Mouse (Mus musculus): Measurements from ENCODE around the gene Oma1. TPM values are rescaled to one million over a fixed set of nuclear protein-coding genes. Genes with fewer than 3 reads are reported as not detected.

Oma1 gene
- total and polyA plus RNA-seq, 3 experiments = 10.4 to 14.3 TPM; not detected in 1

GRCm38 (mm10) chr4:103390499-103390898 is 76.9 kb downstream of the Oma1 start:
- Histone ChIP-seq H3K4me3 (ENCODE audit: control insufficient read depth in 1 of 2, insufficient read depth in 1 of 2, low read depth in 2 of 2, low read length in 2 of 2) (no peak overlapping the region), H3K4me1 (ENCODE audit: control insufficient read depth in 1 of 2, insufficient read depth in 2 of 2, low read length in 2 of 2) (no peaks in the 10 kb centered on the region), H3K36me3 (ENCODE audit: control insufficient read depth in 1 of 2, insufficient read depth in 2 of 2, low read length in 2 of 2) (no peaks in the 10 kb centered on the region), H3K9me3 (replicated peaks; ENCODE audit: insufficient read depth, low read length) (no peaks in the 10 kb centered on the region), H3K27me3 (ENCODE audit: control insufficient read depth in 1 of 2, insufficient read depth in 2 of 2, low read length in 2 of 2) (no peaks in the 10 kb centered on the region), H3K9ac (ENCODE audit: control insufficient read depth, low read depth, low read length, poor library complexity, severe bottlenecking) (no peak overlapping the region), H3K27ac (ENCODE audit: control insufficient read depth, low read depth, low read length) (no peak overlapping the region), H3K79me2 (ENCODE audit: control insufficient read depth, insufficient read depth, low read length, poor library complexity) (no peaks in the 10 kb centered on the region)
- no peak for DNase-seq (ENCODE audit: low read depth, low spot score)
- TF ChIP-seq MAX (IDR thresholded peaks at IDR 0.05; ENCODE audit: low read length) (no peak), USF2 (IDR thresholded peaks at IDR 0.05; ENCODE audit: borderline replicate concordance in 1 of 2, insufficient read depth in 1 of 2, low read depth in 1 of 2, low read length in 2 of 2) (no peak), SIN3A (IDR thresholded peaks at IDR 0.05; ENCODE audit: low read length) (no peak), NELFE (IDR thresholded peaks at IDR 0.05; ENCODE audit: low read depth, low read length) (no peak), SMC3 (IDR thresholded peaks at IDR 0.05; ENCODE audit: low read depth, low read length) (no peak), MAFK (IDR thresholded peaks at IDR 0.05; ENCODE audit: borderline replicate concordance, low read depth, low read length) (no peak), ELF1 (IDR thresholded peaks at IDR 0.05; ENCODE audit: low read depth, low read length) (no peak), ZMIZ1 (IDR thresholded peaks at IDR 0.05; ENCODE audit: low read depth, low read length) (no peak), RAD21 (IDR thresholded peaks at IDR 0.05; ENCODE audit: low read depth, low read length) (no peak), MYC (IDR thresholded peaks at IDR 0.05; ENCODE audit: low read depth, low read length) (no peak), CTCF (IDR thresholded peaks at IDR 0.05 in 2 of 3, conservative IDR thresholded peaks at IDR 0.05 in 1 of 3; ENCODE audit: control insufficient read depth in 1 of 3, insufficient read depth in 1 of 3, low read depth in 2 of 3, low read length in 3 of 3, poor library complexity in 1 of 3, severe bottlenecking in 1 of 3) (no peak), ZNF384 (IDR thresholded peaks at IDR 0.05; ENCODE audit: low read depth, low read length) (no peak), RCOR1 (IDR thresholded peaks at IDR 0.05; ENCODE audit: low read depth, low read length) (no peak), KAT2A (conservative IDR thresholded peaks at IDR 0.05; ENCODE audit: low read depth, low read length) (no peak), TAL1 (IDR thresholded peaks at IDR 0.05; ENCODE audit: low read length) (no peak), USF1 (IDR thresholded peaks at IDR 0.05; ENCODE audit: low read depth, low read length) (no peak)

GRCm38 (mm10) chr4:103395066-103395465 is 81.5 kb downstream of the Oma1 start:
- H3K4me3 ChIP-seq (ENCODE audit: control insufficient read depth in 1 of 2, insufficient read depth in 1 of 2, low read depth in 2 of 2, low read length in 2 of 2) = no peak overlapping the region
- H3K79me2 ChIP-seq (ENCODE audit: control insufficient read depth, insufficient read depth, low read length, poor library complexity) = no peaks in the 10 kb centered on the region

More at GRCm38 (mm10) chr4:103395066-103395465, 81.5 kb downstream of the Oma1 start:
- H3K27ac ChIP-seq (ENCODE audit: control insufficient read depth, low read depth, low read length) = no peak overlapping the region
- H3K9ac ChIP-seq (ENCODE audit: control insufficient read depth, low read depth, low read length, poor library complexity, severe bottlenecking) = no peak overlapping the region
- H3K27me3 ChIP-seq (ENCODE audit: control insufficient read depth in 1 of 2, insufficient read depth in 2 of 2, low read length in 2 of 2) = no peaks in the 10 kb centered on the region
- H3K36me3 ChIP-seq (ENCODE audit: control insufficient read depth in 1 of 2, insufficient read depth in 2 of 2, low read length in 2 of 2) = no peaks in the 10 kb centered on the region
- DNase-seq (ENCODE audit: low read depth, low spot score) = no peak
- no peaks in the 10 kb centered on the region for H3K4me1 ChIP-seq (ENCODE audit: control insufficient read depth in 1 of 2, insufficient read depth in 2 of 2, low read length in 2 of 2)
- TF ChIP-seq ZKSCAN1 (IDR thresholded peaks at IDR 0.05; ENCODE audit: low read depth, low read length) = no peak
- TF ChIP-seq ZC3H11A (IDR thresholded peaks at IDR 0.05; ENCODE audit: low read depth, low read length) = no peak
- no peak for TF ChIP-seq EP300 (IDR thresholded peaks at IDR 0.05; ENCODE audit: low read depth in 1 of 2, low read length in 2 of 2)
- no peak for TF ChIP-seq RCOR1 (IDR thresholded peaks at IDR 0.05; ENCODE audit: low read depth, low read length)
- TF ChIP-seq TCF12 (IDR thresholded peaks at IDR 0.05; ENCODE audit: low read depth, low read length) = no peak
- H3K9me3 ChIP-seq (replicated peaks; ENCODE audit: insufficient read depth, low read length) = no peaks in the 10 kb centered on the region

Measured in MEL (cell line).